Comparison of ENCODE assay signal across 16 mouse cellular contexts in the genomic region with DNA sequence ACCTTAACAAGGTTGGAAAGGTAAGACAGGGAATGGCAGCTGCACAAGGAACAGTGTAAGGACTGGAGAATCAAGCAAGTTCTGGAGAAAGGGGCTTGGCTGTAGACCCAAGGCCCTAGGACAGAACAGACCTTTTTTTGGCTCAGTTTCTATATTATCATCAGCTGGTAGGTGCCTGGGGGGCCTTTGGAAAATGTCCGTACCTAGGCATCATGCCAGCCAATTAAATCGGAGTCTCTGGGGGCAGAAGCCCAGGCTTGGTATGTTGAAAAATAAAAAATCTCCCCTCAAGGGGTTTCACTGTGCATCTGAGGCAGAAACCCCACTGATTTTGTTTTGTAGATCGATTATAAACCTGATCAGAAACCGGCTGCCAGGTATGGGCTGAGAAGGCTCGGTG.
DNase-seq lines count a peak whose midpoint lies in the region; ATAC-seq and TF ChIP-seq lines count a peak whose summit lies in the region.
"Had no signal": no experiment of that assay in that cellular context is flagged by ENCODE, and none has a peak within 500 bp of the region (broad histone marks: within the 10 kb centered on the region; RNA-seq: fewer than 3 reads in every experiment).

No protein-coding gene starts in this region.

- no peak overlapping the region for H3K4me2 ChIP-seq in embryonic facial prominence, embryonic 13.5 days
- no peak overlapping the region for H3K4me2 ChIP-seq in forebrain, embryonic 14.5 days (ENCODE audit: low read length)
- no peak overlapping the region for H3K4me2 ChIP-seq in limb, embryonic 15.5 days
- H3K4me2 ChIP-seq: heart, embryonic 12.5 days; liver, embryonic 13.5 days had no signal

- H3K9me3 ChIP-seq in embryonic facial prominence, embryonic 13.5 days, result no peaks in the 10 kb centered on the region
- no peaks in the 10 kb centered on the region for H3K9me3 ChIP-seq in embryonic facial prominence, embryonic 10.5 days
- H3K9me3 ChIP-seq in forebrain, embryonic 14.5 days (replicated peaks; ENCODE audit: control insufficient read depth, low read length), result no peaks in the 10 kb centered on the region
- H3K9me3 ChIP-seq in limb, embryonic 15.5 days, result no peaks in the 10 kb centered on the region
- H3K9me3 ChIP-seq: heart, embryonic 12.5 days; liver, embryonic 13.5 days had no signal

- intact Hi-C loops in left cerebral cortex, postnatal 4 days (cut with DNase I), result no loop called here
- intact Hi-C loops in left cerebral cortex, postnatal 10 days (cut with DNase I), result no loop called here

- ATAC-seq in embryonic facial prominence, embryonic 13.5 days (ENCODE audit: insufficient number of reproducible peaks, insufficient read depth, low FRiP score, low TSS enrichment, low read depth), result no peak
- peak; percentile 40; the same call in 1 of the 2 replicates for ATAC-seq in forebrain, embryonic 14.5 days
- no peak for ATAC-seq in limb, embryonic 15.5 days (ENCODE audit: insufficient number of reproducible peaks, low FRiP score, low TSS enrichment, low read depth)
- ATAC-seq: Patski had no signal

- H3K36me3 ChIP-seq in embryonic facial prominence, embryonic 13.5 days, result no peaks in the 10 kb centered on the region
- no peaks in the 10 kb centered on the region for H3K36me3 ChIP-seq in embryonic facial prominence, embryonic 10.5 days (replicated peaks)
- no peaks in the 10 kb centered on the region for H3K36me3 ChIP-seq in forebrain, embryonic 14.5 days (ENCODE audit: control insufficient read depth, insufficient read depth, low read length)
- H3K36me3 ChIP-seq in limb, embryonic 15.5 days, result no peaks in the 10 kb centered on the region
- H3K36me3 ChIP-seq in kidney, adult 2 months (ENCODE audit: control insufficient read depth, insufficient read depth, low read length), result no peaks in the 10 kb centered on the region
- H3K36me3 ChIP-seq: heart, embryonic 12.5 days; liver, embryonic 13.5 days had no signal

- no peak overlapping the region for H3K4me3 ChIP-seq in embryonic facial prominence, embryonic 13.5 days
- H3K4me3 ChIP-seq in embryonic facial prominence, embryonic 10.5 days, result no peak overlapping the region
- no peak overlapping the region for H3K4me3 ChIP-seq in forebrain, embryonic 14.5 days (ENCODE audit: low read depth, low read length)
- no peak overlapping the region for H3K4me3 ChIP-seq in limb, embryonic 15.5 days
- no peak overlapping the region for H3K4me3 ChIP-seq in kidney, adult 2 months (ENCODE audit: insufficient read depth, low read depth, low read length)
- H3K4me3 ChIP-seq: heart, embryonic 12.5 days; liver, embryonic 13.5 days; megakaryocyte, embryonic 14.5 days had no signal

- H3K27ac ChIP-seq in embryonic facial prominence, embryonic 13.5 days, result peak overlapping the region; percentile 55; the same call in 1 of the 2 replicates
- no peak overlapping the region for H3K27ac ChIP-seq in embryonic facial prominence, embryonic 10.5 days (replicated peaks)
- peak overlapping the region; percentile 65 for H3K27ac ChIP-seq in forebrain, embryonic 14.5 days (ENCODE audit: low read depth, low read length)
- peak overlapping the region; percentile 24; the same call in 1 of the 2 replicates for H3K27ac ChIP-seq in limb, embryonic 15.5 days
- no peak overlapping the region for H3K27ac ChIP-seq in kidney, adult 2 months (ENCODE audit: insufficient read depth, low read depth, low read length)
- H3K27ac ChIP-seq: liver, embryonic 13.5 days had no signal

- peaks cover 27% of the 10 kb centered on the region for H3K4me1 ChIP-seq in embryonic facial prominence, embryonic 13.5 days
- H3K4me1 ChIP-seq in embryonic facial prominence, embryonic 10.5 days, result peaks cover 31% of the 10 kb centered on the region
- H3K4me1 ChIP-seq in forebrain, embryonic 14.5 days (ENCODE audit: control insufficient read depth, insufficient read depth, low read length), result peaks cover 24% of the 10 kb centered on the region
- peaks cover 19% of the 10 kb centered on the region for H3K4me1 ChIP-seq in limb, embryonic 15.5 days
- H3K4me1 ChIP-seq in kidney, adult 2 months (ENCODE audit: control insufficient read depth, insufficient read depth, low read length), result 0 out of 2 replicates have a peak, but pooled peaks cover 4% of the 10 kb centered on the region
- H3K4me1 ChIP-seq: liver, embryonic 13.5 days; megakaryocyte, embryonic 14.5 days had no signal

- TF ChIP-seq POLR2A in kidney, adult 2 months (IDR thresholded peaks at IDR 0.05; ENCODE audit: low read depth, low read length), result no peak

- DNase-seq in embryonic facial prominence, embryonic 10.5 days (ENCODE audit: low spot score), result no peak
- peak; percentile 42 for DNase-seq in left cerebral cortex, postnatal 4 days
- no peak for DNase-seq in left cerebral cortex, postnatal 10 days (ENCODE audit: extremely low spot score in 1 of 2, low spot score in 2 of 2)
- DNase-seq in forebrain, embryonic 14.5 days (ENCODE audit: low spot score), result peak; percentile 31
- DNase-seq in lung, postnatal 14 days, result no peak
- no peak for DNase-seq in kidney, adult 2 months
- DNase-seq: gastrocnemius, postnatal 36 days; kidney, adult 8-10 months; liver, embryonic 13.5 days; right cerebral cortex, postnatal 14 days; thymus, postnatal 4 days had no signal

- H3K9ac ChIP-seq in embryonic facial prominence, embryonic 13.5 days, result no peak overlapping the region
- no peak overlapping the region for H3K9ac ChIP-seq in forebrain, embryonic 14.5 days (ENCODE audit: low read length)
- no peak overlapping the region for H3K9ac ChIP-seq in limb, embryonic 15.5 days
- H3K9ac ChIP-seq: heart, embryonic 12.5 days; liver, embryonic 13.5 days had no signal

- TF ChIP-seq CTCF in kidney, adult 2 months (conservative IDR thresholded peaks at IDR 0.05; ENCODE audit: insufficient read depth, insufficient read length, low read depth, low read length), result no peak

- 62% methylated on average over 5 of the region's 5 CpGs for WGBS in embryonic facial prominence, embryonic 13.5 days
- WGBS in embryonic facial prominence, embryonic 10.5 days, result 89% methylated on average over 5 of the region's 5 CpGs
- 51% methylated on average over 5 of the region's 5 CpGs for WGBS in forebrain, embryonic 14.5 days
- WGBS in limb, embryonic 15.5 days, result 45% methylated on average over 5 of the region's 5 CpGs
- WGBS in kidney, adult 2 months, result 76% methylated on average over 5 of the region's 5 CpGs

- H3K27me3 ChIP-seq in embryonic facial prominence, embryonic 13.5 days, result no peaks in the 10 kb centered on the region
- H3K27me3 ChIP-seq in embryonic facial prominence, embryonic 10.5 days (replicated peaks; ENCODE audit: low read depth, poor library complexity, severe bottlenecking), result no peaks in the 10 kb centered on the region
- no peaks in the 10 kb centered on the region for H3K27me3 ChIP-seq in forebrain, embryonic 14.5 days (replicated peaks; ENCODE audit: control insufficient read depth, insufficient read depth, low read length)
- no peaks in the 10 kb centered on the region for H3K27me3 ChIP-seq in limb, embryonic 15.5 days
- no peaks in the 10 kb centered on the region for H3K27me3 ChIP-seq in kidney, adult 2 months (replicated peaks; ENCODE audit: control insufficient read depth, insufficient read depth, low read length)
- H3K27me3 ChIP-seq: heart, embryonic 12.5 days; liver, embryonic 13.5 days; megakaryocyte, embryonic 14.5 days; Patski had no signal

Comparison
In these comparisons a context has a peak if more than half of its experiments do, and no peak if none do; other contexts are left out.
1. H3K27ac ChIP-seq: peak in embryonic facial prominence, embryonic 13.5 days (single experiment), forebrain, embryonic 14.5 days (single experiment) and limb, embryonic 15.5 days (single experiment); none in embryonic facial prominence, embryonic 10.5 days (single experiment) and kidney, adult 2 months (single experiment).
2. DNase-seq: peak in left cerebral cortex, postnatal 4 days (single experiment) and forebrain, embryonic 14.5 days (single experiment); none in embryonic facial prominence, embryonic 10.5 days (single experiment), left cerebral cortex, postnatal 10 days (0 of 2), lung, postnatal 14 days (single experiment) and kidney, adult 2 months (single experiment).